Mouse (Mus musculus): Measurements from ENCODE around the gene Gpcpd1. TPM values are rescaled to one million over a fixed set of nuclear protein-coding genes. Genes with fewer than 3 reads are reported as not detected.

Gene Gpcpd1
- polyA plus RNA-seq, 1 experiment from 2014 or later, result 25.6 TPM

- Histone ChIP-seq H3K27me3 (ENCODE audit: insufficient read depth, low read length) (no peaks in the 10 kb centered on the region), H3K36me3 (ENCODE audit: insufficient read depth, low read length) (no peaks in the 10 kb centered on the region), H3K4me2 (replicated peaks; ENCODE audit: low read depth, low read length) (no peak overlapping the region), H3K4me1 (ENCODE audit: insufficient read depth, low read length) (no peaks in the 10 kb centered on the region), H3K27ac (ENCODE audit: low read length) (no peak overlapping the region), H3K9me3 (ENCODE audit: low read length) (no peaks in the 10 kb centered on the region), H3K9ac (replicated peaks; ENCODE audit: low read length) (no peak overlapping the region), H3K4me3 (ENCODE audit: low read length) (no peak overlapping the region)
- no peak for ATAC-seq (ENCODE audit: low FRiP score, low TSS enrichment)
- 71% methylated on average over 12 of the region's 12 CpGs for WGBS
Observed at GRCm38 (mm10) chr2:132513371-132514181, 74.0 kb downstream of the Gpcpd1 start.

GRCm38 (mm10) chr2:132512977-132513351, 74.6 kb downstream of the Gpcpd1 start:
- Histone ChIP-seq H3K9me3 (ENCODE audit: low read length) (no peaks in the 10 kb centered on the region), H3K36me3 (ENCODE audit: insufficient read depth, low read length) (no peaks in the 10 kb centered on the region), H3K4me3 (ENCODE audit: low read length) (no peak overlapping the region), H3K27me3 (ENCODE audit: insufficient read depth, low read length) (no peaks in the 10 kb centered on the region), H3K4me1 (ENCODE audit: insufficient read depth, low read length) (no peaks in the 10 kb centered on the region), H3K4me2 (replicated peaks; ENCODE audit: low read depth, low read length) (no peak overlapping the region), H3K9ac (replicated peaks; ENCODE audit: low read length) (no peak overlapping the region), H3K27ac (ENCODE audit: low read length) (no peak overlapping the region)
- no peak for ATAC-seq (ENCODE audit: low FRiP score, low TSS enrichment)
- WGBS, result 67% methylated on average over 11 of the region's 11 CpGs

GRCm38 (mm10) chr2:132512051-132512976, 75.2 kb downstream of the Gpcpd1 start:
- H3K9ac ChIP-seq (replicated peaks; ENCODE audit: low read length), result no peak overlapping the region
- ATAC-seq (ENCODE audit: low FRiP score, low TSS enrichment), result no peak
- 51% methylated on average over 18 of the region's 19 CpGs for WGBS
- no peak overlapping the region for H3K4me3 ChIP-seq (ENCODE audit: low read length)
- H3K36me3 ChIP-seq (ENCODE audit: insufficient read depth, low read length), result no peaks in the 10 kb centered on the region
- no peaks in the 10 kb centered on the region for H3K9me3 ChIP-seq (ENCODE audit: low read length)
- no peak overlapping the region for H3K4me2 ChIP-seq (replicated peaks; ENCODE audit: low read depth, low read length)
- no peaks in the 10 kb centered on the region for H3K27me3 ChIP-seq (ENCODE audit: insufficient read depth, low read length)
- H3K4me1 ChIP-seq (ENCODE audit: insufficient read depth, low read length), result no peaks in the 10 kb centered on the region
- no peak overlapping the region for H3K27ac ChIP-seq (ENCODE audit: low read length)

- Histone ChIP-seq H3K9ac (replicated peaks; ENCODE audit: low read length) (no peak overlapping the region), H3K9me3 (ENCODE audit: low read length) (no peaks in the 10 kb centered on the region), H3K27ac (ENCODE audit: low read length) (no peak overlapping the region), H3K4me2 (replicated peaks; ENCODE audit: low read depth, low read length) (no peak overlapping the region), H3K4me1 (ENCODE audit: insufficient read depth, low read length) (no peaks in the 10 kb centered on the region), H3K36me3 (ENCODE audit: insufficient read depth, low read length) (no peaks in the 10 kb centered on the region), H3K4me3 (ENCODE audit: low read length) (no peak overlapping the region), H3K27me3 (ENCODE audit: insufficient read depth, low read length) (no peaks in the 10 kb centered on the region)
- ATAC-seq (ENCODE audit: low FRiP score, low TSS enrichment), result no peak
- 91% methylated on average over 5 of the region's 7 CpGs for WGBS
Observed at GRCm38 (mm10) chr2:132511011-132511818, 76.3 kb downstream of the Gpcpd1 start.

GRCm38 (mm10) chr2:132509714-132510113, 77.8 kb downstream of the Gpcpd1 start:
- H3K4me3 ChIP-seq (ENCODE audit: low read length), result no peak overlapping the region
- H3K4me2 ChIP-seq (replicated peaks; ENCODE audit: low read depth, low read length), result no peak overlapping the region
- H3K27ac ChIP-seq (ENCODE audit: low read length), result no peak overlapping the region
- no peaks in the 10 kb centered on the region for H3K9me3 ChIP-seq (ENCODE audit: low read length)
- H3K4me1 ChIP-seq (ENCODE audit: insufficient read depth, low read length), result no peaks in the 10 kb centered on the region
- H3K27me3 ChIP-seq (ENCODE audit: insufficient read depth, low read length), result no peaks in the 10 kb centered on the region
- H3K36me3 ChIP-seq (ENCODE audit: insufficient read depth, low read length), result no peaks in the 10 kb centered on the region
- H3K9ac ChIP-seq (replicated peaks; ENCODE audit: low read length), result no peak overlapping the region
- WGBS, result 86% methylated on average over 1 of the region's 1 CpGs
- ATAC-seq (ENCODE audit: low FRiP score, low TSS enrichment), result no peak

GRCm38 (mm10) chr2:132509261-132509660, 78.3 kb downstream of the Gpcpd1 start:
- Histone ChIP-seq H3K4me3 (ENCODE audit: low read length) (no peak overlapping the region), H3K4me2 (replicated peaks; ENCODE audit: low read depth, low read length) (no peak overlapping the region), H3K27me3 (ENCODE audit: insufficient read depth, low read length) (no peaks in the 10 kb centered on the region), H3K27ac (ENCODE audit: low read length) (no peak overlapping the region), H3K9ac (replicated peaks; ENCODE audit: low read length) (no peak overlapping the region), H3K4me1 (ENCODE audit: insufficient read depth, low read length) (no peaks in the 10 kb centered on the region), H3K9me3 (ENCODE audit: low read length) (no peaks in the 10 kb centered on the region), H3K36me3 (ENCODE audit: insufficient read depth, low read length) (no peaks in the 10 kb centered on the region)
- no peak for ATAC-seq (ENCODE audit: low FRiP score, low TSS enrichment)
- 78% methylated on average over 9 of the region's 9 CpGs for WGBS

- WGBS, result 46% methylated on average over 6 of the region's 6 CpGs
- Histone ChIP-seq H3K9ac (replicated peaks; ENCODE audit: low read length) (no peak overlapping the region), H3K27ac (ENCODE audit: low read length) (no peak overlapping the region), H3K9me3 (ENCODE audit: low read length) (no peaks in the 10 kb centered on the region), H3K4me2 (replicated peaks; ENCODE audit: low read depth, low read length) (no peak overlapping the region), H3K4me1 (ENCODE audit: insufficient read depth, low read length) (no peaks in the 10 kb centered on the region), H3K27me3 (ENCODE audit: insufficient read depth, low read length) (no peaks in the 10 kb centered on the region), H3K36me3 (ENCODE audit: insufficient read depth, low read length) (no peaks in the 10 kb centered on the region), H3K4me3 (ENCODE audit: low read length) (no peak overlapping the region)
- ATAC-seq (ENCODE audit: low FRiP score, low TSS enrichment), result no peak
Observed at GRCm38 (mm10) chr2:132507521-132507920, 80.0 kb downstream of the Gpcpd1 start.

- Histone ChIP-seq H3K36me3 (ENCODE audit: insufficient read depth, low read length) (no peaks in the 10 kb centered on the region), H3K4me2 (replicated peaks; ENCODE audit: low read depth, low read length) (no peak overlapping the region), H3K4me1 (ENCODE audit: insufficient read depth, low read length) (no peaks in the 10 kb centered on the region), H3K9me3 (ENCODE audit: low read length) (no peaks in the 10 kb centered on the region), H3K9ac (replicated peaks; ENCODE audit: low read length) (no peak overlapping the region), H3K4me3 (ENCODE audit: low read length) (no peak overlapping the region), H3K27ac (ENCODE audit: low read length) (no peak overlapping the region), H3K27me3 (ENCODE audit: insufficient read depth, low read length) (no peaks in the 10 kb centered on the region)
- ATAC-seq (ENCODE audit: low FRiP score, low TSS enrichment), result no peak
- WGBS, result 48% methylated on average over 14 of the region's 14 CpGs
Observed at GRCm38 (mm10) chr2:132507091-132507490, 80.4 kb downstream of the Gpcpd1 start.

GRCm38 (mm10) chr2:132505828-132506227, 81.7 kb downstream of the Gpcpd1 start:
- Histone ChIP-seq H3K36me3 (ENCODE audit: insufficient read depth, low read length) (no peaks in the 10 kb centered on the region), H3K27ac (ENCODE audit: low read length) (no peak overlapping the region), H3K9me3 (ENCODE audit: low read length) (no peaks in the 10 kb centered on the region), H3K4me1 (ENCODE audit: insufficient read depth, low read length) (no peaks in the 10 kb centered on the region), H3K4me3 (ENCODE audit: low read length) (no peak overlapping the region), H3K4me2 (replicated peaks; ENCODE audit: low read depth, low read length) (no peak overlapping the region), H3K27me3 (ENCODE audit: insufficient read depth, low read length) (no peaks in the 10 kb centered on the region), H3K9ac (replicated peaks; ENCODE audit: low read length) (no peak overlapping the region)
- 87% methylated on average over 6 of the region's 6 CpGs for WGBS
- ATAC-seq (ENCODE audit: low FRiP score, low TSS enrichment), result no peak

Data from kidney, embryonic 16.5 days (tissue).